19 mouse cellular contexts compared by ENCODE assay signal in genomic region chr12:29868295-29868694, GRCm38 (mm10).
A peak's percentile ranks its signal among the peaks of the same experiment; 100 is the strongest.
DNase-seq lines count a peak whose midpoint lies in the region; ATAC-seq and TF ChIP-seq lines count a peak whose summit lies in the region.
"Had no signal": no experiment of that assay in that cellular context is flagged by ENCODE, and none has a peak within 500 bp of the region (broad histone marks: within the 10 kb centered on the region; RNA-seq: fewer than 3 reads in every experiment).

No protein-coding gene starts in this region.

- no peak for TF ChIP-seq POLR2A in olfactory bulb, adult 2 months (IDR thresholded peaks at IDR 0.05; ENCODE audit: insufficient read depth, low read depth, low read length)

- TF ChIP-seq CTCF in layer of hippocampus, adult 2 months (conservative IDR thresholded peaks at IDR 0.05), result no peak
- no peak for TF ChIP-seq CTCF in olfactory bulb, adult 2 months (IDR thresholded peaks at IDR 0.05; ENCODE audit: insufficient read depth, low read depth, low read length)

- H3K4me2 ChIP-seq in neural tube, embryonic 15.5 days, result no peak overlapping the region
- H3K4me2 ChIP-seq: embryonic facial prominence, embryonic 12.5 days; limb, embryonic 13.5 days; midbrain, embryonic 12.5 days; neural tube, embryonic 12.5 days had no signal

- no peak overlapping the region for H3K9ac ChIP-seq in neural tube, embryonic 15.5 days (replicated peaks)
- H3K9ac ChIP-seq: embryonic facial prominence, embryonic 12.5 days; limb, embryonic 13.5 days; liver, postnatal 0 days; midbrain, embryonic 12.5 days; neural tube, embryonic 12.5 days had no signal

- no peaks in the 10 kb centered on the region for H3K27me3 ChIP-seq in neural tube, embryonic 15.5 days (replicated peaks)
- H3K27me3 ChIP-seq: embryonic facial prominence, embryonic 12.5 days; limb, embryonic 13.5 days; midbrain, embryonic 12.5 days; neural tube, embryonic 12.5 days had no signal

- H3K36me3 ChIP-seq in neural tube, embryonic 15.5 days, result peaks cover 20% of the 10 kb centered on the region
- H3K36me3 ChIP-seq: embryonic facial prominence, embryonic 12.5 days; limb, embryonic 13.5 days; neural tube, embryonic 12.5 days had no signal

- no peaks in the 10 kb centered on the region for H3K9me3 ChIP-seq in neural tube, embryonic 15.5 days (replicated peaks)
- H3K9me3 ChIP-seq: embryonic facial prominence, embryonic 12.5 days; limb, embryonic 13.5 days; midbrain, embryonic 12.5 days; neural tube, embryonic 12.5 days had no signal

- peak; percentile 47 for DNase-seq in cerebellum, adult 9-10 months
- DNase-seq in cerebellum, postnatal 36 days, result no peak
- DNase-seq in layer of hippocampus, adult 2 months (ENCODE audit: low spot score in 2 of 2), result peak in 1 of 2 experiments; percentile 47
- no peak for DNase-seq in layer of hippocampus, postnatal 36 days
- no peak for DNase-seq in neural tube, embryonic 10.5 days (ENCODE audit: extremely low spot score, low spot score)
- DNase-seq in retina, postnatal 1 day, result no peak
- DNase-seq: gastrocnemius, postnatal 10 days; heart, adult 2 months; liver, postnatal 0 days; lung, postnatal 36 days; thymus, adult 18-20 months had no signal

- H3K4me3 ChIP-seq in layer of hippocampus, adult 2 months, result no peak overlapping the region
- H3K4me3 ChIP-seq in neural tube, embryonic 15.5 days (replicated peaks), result no peak overlapping the region
- no peak overlapping the region for H3K4me3 ChIP-seq in olfactory bulb, adult 2 months (ENCODE audit: insufficient read depth, low read depth, low read length)
- H3K4me3 ChIP-seq: embryonic facial prominence, embryonic 12.5 days; heart, adult 2 months; limb, embryonic 13.5 days; midbrain, embryonic 12.5 days; neural tube, embryonic 12.5 days had no signal

- 30% methylated on average over 4 of the region's 4 CpGs for WGBS in neural tube, embryonic 15.5 days
- WGBS in olfactory bulb, adult 2 months, result 38% methylated on average over 4 of the region's 4 CpGs

- H3K27ac ChIP-seq in layer of hippocampus, adult 2 months, result peak overlapping the region; percentile 95
- H3K27ac ChIP-seq in neural tube, embryonic 15.5 days (replicated peaks), result peak overlapping the region; percentile 70
- H3K27ac ChIP-seq in olfactory bulb, adult 2 months (ENCODE audit: insufficient read depth, low read depth, low read length), result peak overlapping the region; percentile 38; the same call in 1 of the 2 replicates
- H3K27ac ChIP-seq: embryonic facial prominence, embryonic 12.5 days; heart, adult 2 months; kidney, postnatal 0 days; limb, embryonic 13.5 days; midbrain, embryonic 12.5 days; neural tube, embryonic 12.5 days had no signal

- ATAC-seq in neural tube, embryonic 15.5 days (ENCODE audit: low FRiP score), result peak; percentile 23; the same call in 1 of the 2 replicates
- ATAC-seq: liver, postnatal 0 days; Patski had no signal

- H3K4me1 ChIP-seq in neural tube, embryonic 15.5 days, result peaks cover 36% of the 10 kb centered on the region
- H3K4me1 ChIP-seq in olfactory bulb, adult 2 months (ENCODE audit: control insufficient read depth, insufficient read depth, low read length), result peaks cover 19% of the 10 kb centered on the region

Comparison
In these comparisons a context has a peak if more than half of its experiments do, and no peak if none do; other contexts are left out.
1. H3K27ac ChIP-seq: peak in every context shown above with its lines; median percentile 95 in layer of hippocampus, adult 2 months; 70 in neural tube, embryonic 15.5 days; 38 in olfactory bulb, adult 2 months.